Comparison of ENCODE assay signal across 13 mouse cellular contexts in genomic region chr8:75135756-75136155, GRCm38 (mm10). TPM values are rescaled to one million over a fixed set of nuclear protein-coding genes. Genes with fewer than 3 reads are reported as not detected.
DNase-seq lines count a peak whose midpoint lies in the region; ATAC-seq and TF ChIP-seq lines count a peak whose summit lies in the region.
"Had no signal": no experiment of that assay in that cellular context is flagged by ENCODE, and none has a peak within 500 bp of the region (broad histone marks: within the 10 kb centered on the region; RNA-seq: fewer than 3 reads in every experiment).

No protein-coding gene starts in this region.

- TF ChIP-seq CTCF in left cerebral cortex, adult 2 months (IDR thresholded peaks at IDR 0.05): no peak

- no peak overlapping the region for H3K4me2 ChIP-seq in forebrain, embryonic 16.5 days (ENCODE audit: low read length)
- H3K4me2 ChIP-seq in forebrain, embryonic 15.5 days (replicated peaks): no peak overlapping the region
- no peak overlapping the region for H3K4me2 ChIP-seq in neural tube, embryonic 15.5 days
- H3K4me2 ChIP-seq: embryonic facial prominence, embryonic 15.5 days; intestine, embryonic 15.5 days; neural tube, embryonic 12.5 days had no signal

- ATAC-seq in forebrain, embryonic 16.5 days: peak; percentile 13; the same call in 1 of the 2 replicates
- no peak for ATAC-seq in forebrain, embryonic 15.5 days (replicated peaks)
- peak; percentile 48 for ATAC-seq in neural tube, embryonic 15.5 days (ENCODE audit: low FRiP score)
- ATAC-seq: intestine, embryonic 15.5 days had no signal

- no peaks in the 10 kb centered on the region for H3K27me3 ChIP-seq in forebrain, embryonic 16.5 days (replicated peaks; ENCODE audit: control insufficient read depth, insufficient read depth, low read length)
- no peaks in the 10 kb centered on the region for H3K27me3 ChIP-seq in forebrain, embryonic 15.5 days
- no peaks in the 10 kb centered on the region for H3K27me3 ChIP-seq in neural tube, embryonic 15.5 days (replicated peaks)
- H3K27me3 ChIP-seq: embryonic facial prominence, embryonic 15.5 days; intestine, embryonic 15.5 days; neural tube, embryonic 12.5 days had no signal

- no peak overlapping the region for H3K4me3 ChIP-seq in forebrain, embryonic 16.5 days (replicated peaks; ENCODE audit: low read length)
- H3K4me3 ChIP-seq in forebrain, embryonic 15.5 days: no peak overlapping the region
- H3K4me3 ChIP-seq in left cerebral cortex, adult 2 months: no peak overlapping the region
- H3K4me3 ChIP-seq in neural tube, embryonic 15.5 days (replicated peaks): no peak overlapping the region
- H3K4me3 ChIP-seq: embryonic facial prominence, embryonic 15.5 days; intestine, embryonic 15.5 days; neural tube, embryonic 12.5 days had no signal

- H3K9ac ChIP-seq in forebrain, embryonic 16.5 days (replicated peaks; ENCODE audit: low read depth, low read length): no peak overlapping the region
- H3K9ac ChIP-seq in forebrain, embryonic 15.5 days (replicated peaks): no peak overlapping the region
- no peak overlapping the region for H3K9ac ChIP-seq in neural tube, embryonic 15.5 days (replicated peaks)
- H3K9ac ChIP-seq: embryonic facial prominence, embryonic 15.5 days; intestine, embryonic 15.5 days; neural tube, embryonic 12.5 days had no signal

- H3K36me3 ChIP-seq in forebrain, embryonic 16.5 days (ENCODE audit: control insufficient read depth, insufficient read depth): no peaks in the 10 kb centered on the region
- no peaks in the 10 kb centered on the region for H3K36me3 ChIP-seq in forebrain, embryonic 15.5 days
- H3K36me3 ChIP-seq in neural tube, embryonic 15.5 days: no peaks in the 10 kb centered on the region
- H3K36me3 ChIP-seq: embryonic facial prominence, embryonic 15.5 days; intestine, embryonic 15.5 days; neural tube, embryonic 12.5 days had no signal

- H3K27ac ChIP-seq in forebrain, embryonic 16.5 days (ENCODE audit: low read length): no peak overlapping the region
- H3K27ac ChIP-seq in forebrain, embryonic 15.5 days (replicated peaks): no peak overlapping the region
- peak overlapping the region; percentile 25; the same call in 1 of the 2 replicates for H3K27ac ChIP-seq in left cerebral cortex, adult 2 months
- H3K27ac ChIP-seq in neural tube, embryonic 15.5 days (replicated peaks): peak overlapping the region; percentile 58
- H3K27ac ChIP-seq: embryonic facial prominence, embryonic 15.5 days; intestine, embryonic 15.5 days; neural tube, embryonic 12.5 days had no signal

- no peak for DNase-seq in left cerebral cortex, adult 2 months (ENCODE audit: extremely low spot score in 1 of 2, low spot score in 2 of 2)
- no peak for DNase-seq in left cerebral cortex, adult 8-10 months (ENCODE audit: low spot score in 2 of 2)
- peak; percentile 25 for DNase-seq in right cerebral cortex, postnatal 14 days
- DNase-seq in right cerebral cortex, adult 2 months (ENCODE audit: low spot score in 2 of 2): no peak
- no peak for DNase-seq in gastrocnemius, adult 8-10 months (ENCODE audit: low spot score in 2 of 2)
- DNase-seq: gastrocnemius, postnatal 36 days; kidney, postnatal 14 days had no signal

- H3K4me1 ChIP-seq in forebrain, embryonic 16.5 days (replicated peaks; ENCODE audit: control insufficient read depth, insufficient read depth, low read length): peaks cover 5% of the 10 kb centered on the region; the same call in 1 of the 2 replicates
- peaks cover 5% of the 10 kb centered on the region; the same call in 1 of the 2 replicates for H3K4me1 ChIP-seq in forebrain, embryonic 15.5 days
- peaks cover 12% of the 10 kb centered on the region for H3K4me1 ChIP-seq in neural tube, embryonic 15.5 days
- H3K4me1 ChIP-seq: embryonic facial prominence, embryonic 15.5 days had no signal

- intact Hi-C loops in left cerebral cortex, adult 2 months (cut with DNase I): no loop called here

- 43% methylated on average over 1 of the region's 1 CpGs for WGBS in forebrain, embryonic 16.5 days
- WGBS in forebrain, embryonic 15.5 days: 48% methylated on average over 1 of the region's 1 CpGs
- 23% methylated on average over 1 of the region's 1 CpGs for WGBS in neural tube, embryonic 15.5 days

- no peaks in the 10 kb centered on the region for H3K9me3 ChIP-seq in forebrain, embryonic 16.5 days (ENCODE audit: control insufficient read depth, low read length)
- H3K9me3 ChIP-seq in forebrain, embryonic 15.5 days: no peaks in the 10 kb centered on the region
- no peaks in the 10 kb centered on the region for H3K9me3 ChIP-seq in neural tube, embryonic 15.5 days (replicated peaks)
- H3K9me3 ChIP-seq: embryonic facial prominence, embryonic 15.5 days; intestine, embryonic 15.5 days; neural tube, embryonic 12.5 days had no signal

RNA-seq across cellular contexts. Expression of gene Mcm5, which starts 26.4 kb away (rescaled TPM):
- polyA plus RNA-seq in forebrain, embryonic 16.5 days (2015; fragmentation: Nextera tagmentation; extraction: Ambion mirVana): 61.9 and 67.1 TPM in 2 replicates
- 69.7 and 79.8 TPM in 2 replicates for polyA plus RNA-seq in forebrain, embryonic 15.5 days (2015; fragmentation: Nextera tagmentation; extraction: Ambion mirVana)
- 1 to 10 TPM; 7.4 to 7.6 TPM for total RNA-seq in left cerebral cortex, adult 2 months (2021)
- 10 to 100 TPM in 1 of 4 experiments, 1 to 10 TPM in 3; 8.3 to 10.2 (median 8.9) TPM for total RNA-seq in left cerebral cortex, adult 8-10 months (2022)
- polyA plus RNA-seq in neural tube, embryonic 15.5 days (2015; fragmentation: Nextera tagmentation; extraction: Ambion mirVana): 25.7 and 66.8 TPM in 2 replicates
- 1 to 10 TPM in 2 of 4 experiments, under 1 TPM in 2; 0.58 to 1.0 (median 0.86) TPM for total RNA-seq in gastrocnemius, adult 8-10 months (2022)

RNA-seq across cellular contexts. Expression of gene Hmox1, which starts 42.3 kb away (rescaled TPM):
- 8.2 TPM in 2 replicates for polyA plus RNA-seq in forebrain, embryonic 16.5 days (2015; fragmentation: Nextera tagmentation; extraction: Ambion mirVana)
- 8.4 and 9.1 TPM in 2 replicates for polyA plus RNA-seq in forebrain, embryonic 15.5 days (2015; fragmentation: Nextera tagmentation; extraction: Ambion mirVana)
- total RNA-seq in left cerebral cortex, adult 2 months (2021): 1 to 10 TPM; 3.9 to 5.2 TPM
- total RNA-seq in left cerebral cortex, adult 8-10 months (2022): 10 to 100 TPM in 1 of 4 experiments, 1 to 10 TPM in 3; 3.6 to 10.7 (median 6.8) TPM
- 13.5 and 14.2 TPM in 2 replicates for polyA plus RNA-seq in neural tube, embryonic 15.5 days (2015; fragmentation: Nextera tagmentation; extraction: Ambion mirVana)
- total RNA-seq in gastrocnemius, adult 8-10 months (2022): 1 to 10 TPM; 3.3 to 9.5 (median 4.2) TPM

Comparison
In these comparisons a context has a peak if more than half of its experiments do, and no peak if none do; other contexts are left out.
1. H3K27ac ChIP-seq: peak in left cerebral cortex, adult 2 months (single experiment) and neural tube, embryonic 15.5 days (single experiment); none in forebrain, embryonic 16.5 days (single experiment) and forebrain, embryonic 15.5 days (single experiment).
2. RNA of gene Mcm5, which starts 26.4 kb away (total RNA-seq): 8.3 to 10.2 TPM in left cerebral cortex, adult 8-10 months and 7.4 to 7.6 TPM in left cerebral cortex, adult 2 months; 0.58 to 1.0 TPM in gastrocnemius, adult 8-10 months; every median in the first group is over 4 times any median in the second.